Mouse (Mus musculus): ENCODE measurements around the gene Gpr157.

DNA sequence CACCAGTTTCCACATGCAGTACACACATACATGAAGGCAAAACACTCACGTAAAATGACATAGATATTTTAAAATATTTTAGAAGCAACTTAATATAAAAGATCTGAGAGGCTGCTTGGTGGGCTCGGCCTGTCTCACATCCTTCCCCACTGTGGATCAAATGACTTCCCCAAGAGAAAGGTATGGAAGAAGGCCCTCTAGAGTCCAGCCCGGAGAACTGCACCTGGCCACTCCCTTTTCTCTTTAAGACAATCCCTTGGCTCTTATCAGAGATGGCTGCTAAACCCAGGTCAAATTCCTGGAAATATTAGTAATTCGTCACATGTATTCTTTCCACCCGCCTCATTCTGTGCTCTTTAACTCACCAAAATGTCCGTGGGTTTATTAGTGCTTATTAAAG, 31.0 kb downstream of the Gpr157 start:
- no peak for TF ChIP-seq POLR2A (IDR thresholded peaks at IDR 0.05; ENCODE audit: borderline replicate concordance, extremely low read depth, low read depth, low read length)
- TF ChIP-seq CTCF (IDR thresholded peaks at IDR 0.05; ENCODE audit: insufficient read depth, low read length) = no peak
